Mouse (Mus musculus) stomach, embryonic 14.5 days (tissue): ENCODE data around the gene Syf2. TPM values are rescaled to one million over a fixed set of nuclear protein-coding genes. Genes with fewer than 3 reads are reported as not detected.
"Not testable (repeated sequence)": the region's sequence is repeated elsewhere in the genome, so short reads cannot be mapped to it uniquely, and the experiment has no call there.

Experiments
- ATAC-seq: fragments of 200-750 bp; cut with Nextera tagmentation; 2 replicates; pipeline ENCODE4 v1.8.0; 2017; ENCODE audit warnings: low read depth, moderate TSS enrichment; ENCODE audit not compliant: insufficient number of reproducible peaks, insufficient read depth, low FRiP score
- H3K27ac ChIP-seq: fragments of 300-500 bp; sonication (generic); 2 replicates; pipeline ENCODE4 v1.5.1; 2014; ENCODE audit warnings: mild to moderate bottlenecking, low read length, moderate library complexity, mixed read lengths
- H3K27me3 ChIP-seq: fragments of 300-500 bp; sonication (generic); 2 replicates; pipeline ENCODE4 v1.6.1; 2014; ENCODE audit warnings: low read length, control low read depth, mixed read lengths; ENCODE audit not compliant: control insufficient read depth, insufficient read depth
- H3K36me3 ChIP-seq: fragments of 300-500 bp; sonication (generic); 2 replicates; pipeline ENCODE4 v1.6.1; 2014; ENCODE audit warnings: mild to moderate bottlenecking, control low read depth, low read length, moderate library complexity, mixed read lengths; ENCODE audit not compliant: control insufficient read depth, insufficient read depth
- H3K4me1 ChIP-seq: fragments of 300-500 bp; sonication (generic); 2 replicates; pipeline ENCODE4 v1.6.1; 2014; ENCODE audit warnings: low read length, control low read depth, mixed read lengths; ENCODE audit not compliant: control insufficient read depth, insufficient read depth
- H3K4me2 ChIP-seq: fragments of 300-500 bp; sonication (generic); replicated peaks from 2 replicates; pipeline ENCODE4 v1.6.1; 2014; ENCODE audit warnings: low read depth, low read length, control low read depth
- H3K4me3 ChIP-seq: fragments of 300-500 bp; sonication (generic); 2 replicates; pipeline ENCODE4 v1.5.1; 2014; ENCODE audit warnings: low read depth, low read length, control low read depth
- H3K9ac ChIP-seq: fragments of 300-500 bp; sonication (generic); replicated peaks from 2 replicates; pipeline ENCODE4 v1.6.1; 2014; ENCODE audit warnings: low read depth, mild to moderate bottlenecking, control low read depth, low read length, moderate library complexity, mixed read lengths
- H3K9me3 ChIP-seq: fragments of 300-500 bp; sonication (generic); 2 replicates; pipeline ENCODE4 v1.6.1; 2016; ENCODE audit warnings: low read depth, low read length, control low read depth; ENCODE audit not compliant: control insufficient read depth
- WGBS: fragments of 180-500 bp; shearing (Covaris S2); extraction: QIAGEN DNeasy Blood & Tissue Kit; methylation state at CpG from one replicate; pipeline ENCODE4 v1.1.7; 2014; 5-methylcytosine and 5-hydroxymethylcytosine counted together
- polyA plus RNA-seq: library from polyadenylated mRNA; unstranded; fragments of >200 nt; fragmentation: Nextera tagmentation; extraction: Ambion mirVana; gene quantifications from 2 replicates; pipeline ENCODE4 v1.2.1, GENCODE M21; 2014

Syf2 gene
- polyA plus RNA-seq, 1 experiment from 2014 or later, result 67.7 TPM

GRCm38 (mm10) chr4:134911406-134911805 is 19.3 kb upstream of the Syf2 start:
- H3K27me3 ChIP-seq, H3K9ac ChIP-seq, ATAC-seq, H3K4me1 ChIP-seq, H3K9me3 ChIP-seq, H3K4me3 ChIP-seq, H3K27ac ChIP-seq, H3K4me2 ChIP-seq: not testable (repeated sequence)
- WGBS, result over 99% methylated on average over 7 of the region's 8 CpGs
- H3K36me3 ChIP-seq, result peaks cover 34% of the 10 kb centered on the region

GRCm38 (mm10) chr4:134913413-134913812 is 17.3 kb upstream of the Syf2 start:
- Histone ChIP-seq H3K4me1 (peaks cover 8% of the 10 kb centered on the region; the same call in 1 of the 2 replicates), H3K9me3 (no peaks in the 10 kb centered on the region), H3K36me3 (peaks cover 16% of the 10 kb centered on the region), H3K4me3 (peak overlapping the region; percentile 94; the same call in 1 of the 2 replicates), H3K27ac (no peak overlapping the region), H3K27me3 (no peaks in the 10 kb centered on the region), H3K4me2 (peak overlapping the region; percentile 72), H3K9ac (no peak overlapping the region)
- WGBS, result 32% methylated on average over 3 of the region's 3 CpGs
- no peak for ATAC-seq

DNA sequence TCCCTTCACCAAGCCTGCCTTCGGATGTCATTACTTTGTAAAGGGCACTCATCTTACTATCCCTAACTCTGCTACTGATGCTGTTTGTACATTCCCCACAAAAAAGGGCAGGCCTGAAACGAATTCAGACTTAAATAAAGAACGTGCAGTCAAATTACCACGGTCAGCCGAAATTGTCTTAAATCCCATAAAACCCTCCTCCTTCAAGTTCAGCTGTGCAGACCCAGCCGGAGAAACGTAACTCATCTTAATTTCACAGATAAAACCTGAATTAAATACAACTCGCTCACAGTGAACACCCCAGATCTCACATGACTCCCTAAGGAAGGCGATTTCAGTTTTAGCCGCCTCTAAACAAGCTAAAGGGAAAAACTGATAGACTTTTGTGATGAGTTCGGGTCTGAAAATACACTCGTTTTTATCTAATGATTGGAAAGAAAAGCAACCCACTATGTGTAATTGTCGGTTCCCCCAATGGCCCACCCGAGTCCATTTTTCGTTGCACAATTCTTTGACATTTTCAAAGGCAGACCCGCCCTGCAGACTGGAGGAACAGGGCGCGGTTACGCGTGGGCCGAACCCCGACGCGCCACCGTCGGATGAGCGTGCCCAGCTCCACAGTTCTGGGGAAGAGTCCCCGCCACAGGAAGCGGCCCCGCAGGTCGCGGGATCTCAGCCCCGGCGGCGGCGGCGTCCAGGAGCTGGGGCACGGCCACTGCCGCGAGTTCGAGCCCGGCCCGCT is 16.4 kb upstream of the Syf2 start:
- peak overlapping the region; percentile 72 for H3K4me2 ChIP-seq
- H3K27ac ChIP-seq, result peak overlapping the region; percentile 88
- no peaks in the 10 kb centered on the region for H3K9me3 ChIP-seq
- peak overlapping the region; percentile 85 for H3K9ac ChIP-seq
- H3K4me3 ChIP-seq, result peak overlapping the region; percentile 94
- ATAC-seq, result peak; percentile 72
- WGBS, result under 1% methylated on average over 43 of the region's 43 CpGs
- no peaks in the 10 kb centered on the region for H3K27me3 ChIP-seq
- peaks cover 7% of the 10 kb centered on the region for H3K36me3 ChIP-seq
- H3K4me1 ChIP-seq, result peaks cover 8% of the 10 kb centered on the region; the same call in 1 of the 2 replicates

DNA sequence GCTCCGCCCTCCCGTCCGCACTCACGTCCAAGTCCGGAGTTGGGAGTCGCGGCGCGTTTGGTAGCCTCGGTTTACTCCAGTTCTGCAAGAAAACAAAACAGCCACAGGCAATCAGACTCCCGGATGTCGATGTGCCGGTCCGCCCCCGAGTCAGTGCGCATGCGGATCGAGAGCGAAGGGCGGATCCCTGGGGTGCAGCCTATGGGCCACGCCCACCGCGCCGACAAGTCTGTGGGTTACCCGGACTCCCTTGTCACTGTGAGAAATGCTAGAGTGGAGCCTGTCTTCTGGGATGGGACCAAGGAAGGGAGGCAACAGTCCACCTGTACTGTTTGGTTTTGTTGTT is 15.9 kb upstream of the Syf2 start, which contains the start of gene Tmem50a:
Gene Tmem50a, minus strand, starts transcription at position 161 of the 346 bp plus-strand sequence.
- H3K27me3 ChIP-seq, result no peaks in the 10 kb centered on the region
- peaks cover 8% of the 10 kb centered on the region; the same call in 1 of the 2 replicates for H3K4me1 ChIP-seq
- ATAC-seq, result peak; percentile 93
- WGBS, result 0% methylated on average over 21 of the region's 25 CpGs
- H3K27ac ChIP-seq, result peak within 1 kb of the TSS; percentile 88
- H3K4me3 ChIP-seq, result peak within 1 kb of the TSS; percentile 94
- peak within 1 kb of the TSS; percentile 85 for H3K9ac ChIP-seq
- H3K36me3 ChIP-seq, result peaks cover 4% of the 10 kb centered on the region
- H3K9me3 ChIP-seq, result no peaks in the 10 kb centered on the region
- peak within 1 kb of the TSS; percentile 72 for H3K4me2 ChIP-seq

DNA sequence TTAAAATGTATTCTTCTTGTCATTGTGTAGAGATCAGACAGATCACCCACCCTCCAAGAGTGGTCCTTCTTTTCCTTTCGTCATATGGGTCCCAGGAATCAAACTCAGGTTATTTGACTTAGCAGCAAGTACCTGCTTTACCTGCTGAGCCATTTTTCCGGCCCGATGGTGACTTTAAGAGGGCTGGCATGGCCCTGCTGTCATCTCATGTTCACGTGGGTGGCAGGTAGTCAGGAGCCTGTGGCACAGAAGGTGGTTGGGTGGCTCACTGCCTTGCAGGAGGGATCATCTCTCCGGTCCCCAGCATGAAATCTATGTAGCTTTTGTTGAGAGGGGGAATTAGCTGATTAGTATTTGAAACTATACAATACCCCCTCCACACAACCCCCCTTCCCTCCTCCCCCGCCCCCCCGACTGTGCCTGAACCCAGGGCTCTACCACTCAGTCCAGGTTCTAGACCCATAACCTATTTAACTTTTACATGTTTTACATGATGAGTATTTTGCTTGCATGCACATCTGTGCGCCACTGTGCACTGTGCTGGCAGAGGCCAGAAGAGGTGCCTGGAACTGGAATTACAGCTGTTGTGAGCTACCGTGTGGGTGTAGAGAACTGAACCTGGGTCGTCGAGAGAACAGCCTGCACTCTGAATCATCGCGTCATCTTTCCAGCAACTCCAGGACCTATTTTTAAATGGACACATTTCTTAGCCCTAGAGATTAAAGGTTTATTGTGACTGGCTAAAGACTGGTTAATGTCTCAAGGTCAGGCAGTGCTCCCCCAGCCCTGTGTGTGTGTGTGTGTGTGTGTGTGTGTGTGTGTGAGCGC is 15.3 kb upstream of the Syf2 start:
- no peaks in the 10 kb centered on the region for H3K9me3 ChIP-seq
- H3K27me3 ChIP-seq, result no peaks in the 10 kb centered on the region
- H3K4me2 ChIP-seq, result peak overlapping the region; percentile 72
- WGBS, result 58% methylated on average over 14 of the region's 14 CpGs
- peaks cover 11% of the 10 kb centered on the region; the same call in 1 of the 2 replicates for H3K4me1 ChIP-seq
- H3K36me3 ChIP-seq, result peaks cover 4% of the 10 kb centered on the region
- 0 out of 2 replicates have a peak overlapping the region, but pooled peaks have one; percentile 85 for H3K9ac ChIP-seq
- ATAC-seq, result peak; percentile 18; the same call in 1 of the 2 replicates
- no peak overlapping the region for H3K27ac ChIP-seq
- H3K4me3 ChIP-seq, result peak overlapping the region; percentile 94

- ATAC-seq, result no peak
- no peaks in the 10 kb centered on the region for H3K36me3 ChIP-seq
- H3K4me2 ChIP-seq, result no peak overlapping the region
- no peak overlapping the region for H3K4me3 ChIP-seq
- H3K27ac ChIP-seq, result no peak overlapping the region
- 76% methylated on average over 3 of the region's 3 CpGs for WGBS
- H3K27me3 ChIP-seq, result no peaks in the 10 kb centered on the region
- peaks cover 11% of the 10 kb centered on the region; the same call in 1 of the 2 replicates for H3K4me1 ChIP-seq
- H3K9ac ChIP-seq, result no peak overlapping the region
- H3K9me3 ChIP-seq, result no peaks in the 10 kb centered on the region
Measured at GRCm38 (mm10) chr4:134917194-134917593, 13.5 kb upstream of the Syf2 start.

- no peaks in the 10 kb centered on the region for H3K9me3 ChIP-seq
- 35% methylated on average over 7 of the region's 7 CpGs for WGBS
- H3K27me3 ChIP-seq, result no peaks in the 10 kb centered on the region
- no peak overlapping the region for H3K4me2 ChIP-seq
- H3K27ac ChIP-seq, result no peak overlapping the region
- H3K4me3 ChIP-seq, result no peak overlapping the region
- no peaks in the 10 kb centered on the region for H3K36me3 ChIP-seq
- no peak overlapping the region for H3K9ac ChIP-seq
- no peak for ATAC-seq
- peaks cover 14% of the 10 kb centered on the region for H3K4me1 ChIP-seq
Measured at GRCm38 (mm10) chr4:134918381-134918780, 12.3 kb upstream of the Syf2 start.

DNA sequence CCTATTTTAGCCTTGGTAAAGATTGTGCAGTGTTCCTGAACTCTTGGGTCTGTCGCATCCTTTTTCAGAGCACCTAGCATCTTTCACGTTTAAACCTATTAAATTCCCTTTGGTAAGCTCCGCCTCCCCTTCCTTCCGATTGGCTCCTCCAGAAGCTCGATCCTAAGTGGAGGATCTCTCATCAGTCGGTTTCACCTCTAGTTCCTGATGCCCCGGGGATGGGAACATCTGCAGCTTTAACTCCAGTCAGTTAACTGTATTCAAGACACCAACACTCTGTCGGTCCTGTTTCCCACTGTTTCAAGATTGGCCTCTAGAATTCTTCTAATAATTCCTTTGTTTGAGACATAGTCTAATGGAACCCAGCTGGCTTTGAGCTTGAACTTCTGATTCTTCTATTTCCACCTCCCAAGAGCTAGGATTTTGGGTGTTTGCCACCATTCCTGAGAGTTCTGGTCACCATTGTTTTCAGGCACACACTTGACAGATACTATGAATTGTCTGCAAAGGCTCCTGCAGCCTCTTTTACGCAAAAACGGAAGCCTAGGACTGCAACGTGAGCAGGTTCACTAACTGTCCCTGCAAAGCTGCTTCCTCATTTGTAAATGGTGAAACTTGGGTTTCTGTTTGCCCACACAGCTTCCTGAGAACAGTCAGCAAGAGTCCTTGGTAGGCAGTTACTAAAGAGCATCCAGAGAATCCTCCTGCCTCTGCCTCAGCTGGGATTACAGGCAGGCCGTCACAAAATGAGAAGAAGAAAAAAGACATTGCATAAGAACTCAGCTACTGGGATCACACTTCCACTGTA is 10.8 kb upstream of the Syf2 start:
- H3K9me3 ChIP-seq, result no peaks in the 10 kb centered on the region
- no peak overlapping the region for H3K4me3 ChIP-seq
- no peak overlapping the region for H3K27ac ChIP-seq
- WGBS, result 39% methylated on average over 12 of the region's 12 CpGs
- no peak for ATAC-seq
- H3K4me1 ChIP-seq, result peaks cover 9% of the 10 kb centered on the region
- H3K4me2 ChIP-seq, result no peak overlapping the region
- no peak overlapping the region for H3K9ac ChIP-seq
- H3K27me3 ChIP-seq, result no peaks in the 10 kb centered on the region
- H3K36me3 ChIP-seq, result no peaks in the 10 kb centered on the region
